Mouse (Mus musculus): ENCODE results near the gene Nfatc3. TPM values are rescaled to one million over a fixed set of nuclear protein-coding genes. Genes with fewer than 3 reads are reported as not detected.

Gene Nfatc3
- polyA plus RNA-seq, 1 experiment from 2014 or later, result 5.1 TPM

DNA sequence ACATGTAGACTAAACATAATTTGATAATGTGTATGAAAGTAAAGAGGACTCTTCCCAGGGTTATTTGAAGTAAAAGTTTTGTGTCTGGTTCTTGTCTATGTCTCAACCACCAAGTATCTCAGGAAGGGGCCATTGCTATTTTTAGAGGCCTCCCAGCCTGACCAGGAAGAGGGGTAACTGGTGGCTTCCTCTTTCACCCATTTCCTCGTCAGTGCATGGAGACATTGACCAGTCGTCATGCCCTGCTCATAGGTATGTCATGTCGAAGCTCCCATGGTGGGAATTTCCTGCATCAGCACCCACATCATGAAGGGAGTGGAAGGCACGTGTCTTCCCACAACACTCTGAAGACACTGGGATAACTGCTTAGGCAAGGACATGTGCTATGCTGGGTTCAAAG is 94.2 kb downstream of the Nfatc3 start:
- no peaks in the 10 kb centered on the region for H3K4me1 ChIP-seq (ENCODE audit: control insufficient read depth, insufficient read depth, low read length)
- H3K4me3 ChIP-seq (ENCODE audit: low read depth, low read length), result no peak overlapping the region
- H3K4me2 ChIP-seq (ENCODE audit: low read depth, low read length), result no peak overlapping the region
- 76% methylated on average over 4 of the region's 4 CpGs for WGBS
- no peak overlapping the region for H3K9ac ChIP-seq (replicated peaks; ENCODE audit: low read length)
- H3K27me3 ChIP-seq (ENCODE audit: control insufficient read depth, insufficient read depth, low read length), result no peaks in the 10 kb centered on the region
- H3K27ac ChIP-seq (replicated peaks; ENCODE audit: low read depth, low read length), result no peak overlapping the region
- no peaks in the 10 kb centered on the region for H3K9me3 ChIP-seq (replicated peaks; ENCODE audit: control insufficient read depth, low read length)
- no peak for ATAC-seq (replicated peaks; ENCODE audit: insufficient number of reproducible peaks, low FRiP score, low TSS enrichment, low read depth)
- DNase-seq (ENCODE audit: low spot score), result no peak
- no peaks in the 10 kb centered on the region for H3K36me3 ChIP-seq (replicated peaks; ENCODE audit: control insufficient read depth, insufficient read depth, low read depth, low read length)

GRCm38 (mm10) chr8:106157419-106157818 is 98.8 kb downstream of the Nfatc3 start:
- ATAC-seq (replicated peaks; ENCODE audit: insufficient number of reproducible peaks, low FRiP score, low TSS enrichment, low read depth), result no peak
- Histone ChIP-seq H3K4me3 (ENCODE audit: low read depth, low read length) (no peak overlapping the region), H3K9ac (replicated peaks; ENCODE audit: low read length) (no peak overlapping the region), H3K27ac (replicated peaks; ENCODE audit: low read depth, low read length) (no peak overlapping the region), H3K27me3 (ENCODE audit: control insufficient read depth, insufficient read depth, low read length) (no peaks in the 10 kb centered on the region), H3K9me3 (replicated peaks; ENCODE audit: control insufficient read depth, low read length) (no peaks in the 10 kb centered on the region), H3K36me3 (replicated peaks; ENCODE audit: control insufficient read depth, insufficient read depth, low read depth, low read length) (no peaks in the 10 kb centered on the region), H3K4me2 (ENCODE audit: low read depth, low read length) (no peak overlapping the region), H3K4me1 (ENCODE audit: control insufficient read depth, insufficient read depth, low read length) (no peaks in the 10 kb centered on the region)
- 97% methylated on average over 1 of the region's 1 CpGs for WGBS
- DNase-seq (ENCODE audit: low spot score), result no peak

GRCm38 (mm10) chr8:106158381-106158780 is 99.7 kb downstream of the Nfatc3 start:
- WGBS, result 89% methylated on average over 10 of the region's 10 CpGs
- Histone ChIP-seq H3K4me2 (ENCODE audit: low read depth, low read length) (no peak overlapping the region), H3K36me3 (replicated peaks; ENCODE audit: control insufficient read depth, insufficient read depth, low read depth, low read length) (no peaks in the 10 kb centered on the region; the same call in 1 of the 2 replicates), H3K27me3 (ENCODE audit: control insufficient read depth, insufficient read depth, low read length) (no peaks in the 10 kb centered on the region), H3K4me1 (ENCODE audit: control insufficient read depth, insufficient read depth, low read length) (no peaks in the 10 kb centered on the region), H3K9me3 (replicated peaks; ENCODE audit: control insufficient read depth, low read length) (no peaks in the 10 kb centered on the region), H3K27ac (replicated peaks; ENCODE audit: low read depth, low read length) (no peak overlapping the region), H3K9ac (replicated peaks; ENCODE audit: low read length) (no peak overlapping the region), H3K4me3 (ENCODE audit: low read depth, low read length) (no peak overlapping the region)
- no peak for DNase-seq (ENCODE audit: low spot score)
- no peak for ATAC-seq (replicated peaks; ENCODE audit: insufficient number of reproducible peaks, low FRiP score, low TSS enrichment, low read depth)

GRCm38 (mm10) chr8:106159876-106160275 is 101.2 kb downstream of the Nfatc3 start:
- H3K9ac ChIP-seq (replicated peaks; ENCODE audit: low read length), result no peak overlapping the region
- H3K27me3 ChIP-seq (ENCODE audit: control insufficient read depth, insufficient read depth, low read length), result no peaks in the 10 kb centered on the region
- DNase-seq (ENCODE audit: low spot score) (no peak), ATAC-seq (replicated peaks; ENCODE audit: insufficient number of reproducible peaks, low FRiP score, low TSS enrichment, low read depth) (no peak)
- no peaks in the 10 kb centered on the region for H3K9me3 ChIP-seq (replicated peaks; ENCODE audit: control insufficient read depth, low read length)
- no peak overlapping the region for H3K4me3 ChIP-seq (ENCODE audit: low read depth, low read length)
- H3K27ac ChIP-seq (replicated peaks; ENCODE audit: low read depth, low read length), result no peak overlapping the region
- 89% methylated on average over 6 of the region's 6 CpGs for WGBS
- H3K4me2 ChIP-seq (ENCODE audit: low read depth, low read length), result no peak overlapping the region
- no peaks in the 10 kb centered on the region; the same call in 1 of the 2 replicates for H3K36me3 ChIP-seq (replicated peaks; ENCODE audit: control insufficient read depth, insufficient read depth, low read depth, low read length)
- no peaks in the 10 kb centered on the region for H3K4me1 ChIP-seq (ENCODE audit: control insufficient read depth, insufficient read depth, low read length)

DNA sequence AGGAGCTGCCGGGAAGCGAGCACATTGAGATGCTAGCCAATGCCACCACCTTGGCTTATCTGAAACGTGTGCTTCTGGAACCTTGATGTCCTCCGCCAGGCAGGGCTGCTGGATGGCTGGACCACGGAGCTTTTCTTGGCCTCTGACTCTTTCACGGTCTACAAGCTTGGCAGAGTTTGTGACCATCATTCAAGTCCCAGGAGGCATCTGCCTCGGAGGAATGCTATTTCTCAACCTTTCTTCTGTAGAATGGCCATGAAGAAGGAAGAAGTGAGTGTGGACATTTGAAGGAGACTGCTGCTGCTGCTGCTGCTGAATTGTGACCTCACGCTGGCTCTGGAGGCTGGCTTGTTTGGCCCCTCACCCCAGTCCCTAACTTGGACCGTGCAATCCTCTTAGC is 104.6 kb downstream of the Nfatc3 start:
- Histone ChIP-seq H3K4me1 (ENCODE audit: control insufficient read depth, insufficient read depth, low read length) (no peaks in the 10 kb centered on the region), H3K27me3 (ENCODE audit: control insufficient read depth, insufficient read depth, low read length) (no peaks in the 10 kb centered on the region), H3K27ac (replicated peaks; ENCODE audit: low read depth, low read length) (no peak overlapping the region), H3K4me2 (ENCODE audit: low read depth, low read length) (no peak overlapping the region), H3K9me3 (replicated peaks; ENCODE audit: control insufficient read depth, low read length) (no peaks in the 10 kb centered on the region), H3K36me3 (replicated peaks; ENCODE audit: control insufficient read depth, insufficient read depth, low read depth, low read length) (no peaks in the 10 kb centered on the region; the same call in 1 of the 2 replicates), H3K4me3 (ENCODE audit: low read depth, low read length) (no peak overlapping the region), H3K9ac (replicated peaks; ENCODE audit: low read length) (no peak overlapping the region)
- DNase-seq (ENCODE audit: low spot score), result no peak
- 91% methylated on average over 9 of the region's 9 CpGs for WGBS
- no peak for ATAC-seq (replicated peaks; ENCODE audit: insufficient number of reproducible peaks, low FRiP score, low TSS enrichment, low read depth)

- H3K9me3 ChIP-seq (replicated peaks; ENCODE audit: control insufficient read depth, low read length), result no peaks in the 10 kb centered on the region
- H3K36me3 ChIP-seq (replicated peaks; ENCODE audit: control insufficient read depth, insufficient read depth, low read depth, low read length), result no peaks in the 10 kb centered on the region; the same call in 1 of the 2 replicates
Observed at GRCm38 (mm10) chr8:106165460-106165859, 106.8 kb downstream of the Nfatc3 start.

DNA sequence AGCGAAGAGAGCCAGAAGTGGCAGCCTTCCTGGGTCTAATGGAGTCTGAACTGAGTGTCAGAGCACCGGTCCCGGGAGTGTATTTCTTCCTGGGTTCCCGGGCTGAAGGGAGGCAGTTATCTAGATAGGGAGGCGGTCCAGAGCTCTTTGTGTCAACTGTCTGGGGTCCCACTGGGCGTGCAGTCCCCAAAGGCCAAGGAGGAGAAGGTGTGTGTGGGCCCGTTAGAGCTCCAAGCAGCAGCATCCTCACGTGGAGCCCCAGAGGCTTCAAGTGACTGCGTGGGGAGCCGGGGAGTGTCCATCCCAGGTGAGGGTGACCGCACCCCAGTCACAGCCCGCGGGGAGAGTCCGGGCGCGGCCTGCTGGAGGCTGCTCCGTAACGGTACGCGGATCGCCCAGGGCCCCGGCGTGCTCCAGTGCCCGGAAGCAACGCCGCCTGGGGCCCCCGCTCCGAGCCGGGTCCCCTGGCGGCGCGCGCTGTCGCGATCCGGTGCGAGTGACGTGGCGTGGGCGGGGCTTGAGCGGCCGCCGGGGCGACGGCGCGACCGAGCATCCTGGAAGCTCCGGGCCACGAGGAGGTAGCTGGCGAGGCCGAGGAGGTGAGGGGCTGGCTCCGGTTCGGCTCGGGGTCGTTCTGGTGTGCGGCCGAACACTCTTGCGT is 109.8 kb downstream of the Nfatc3 start, which contains the start of gene Slc7a6:
Gene Slc7a6 (plus strand): TSS at position 502 of the 661 bp plus-strand sequence.
- no peaks in the 10 kb centered on the region for H3K9me3 ChIP-seq (replicated peaks; ENCODE audit: control insufficient read depth, low read length)
- H3K4me3 ChIP-seq (ENCODE audit: low read depth, low read length), result peak within 1 kb of the TSS; percentile 88
- ATAC-seq (replicated peaks; ENCODE audit: insufficient number of reproducible peaks, low FRiP score, low TSS enrichment, low read depth) (peak; percentile 82), DNase-seq (ENCODE audit: low spot score) (peak; percentile 83)
- H3K4me1 ChIP-seq (ENCODE audit: control insufficient read depth, insufficient read depth, low read length), result no peaks in the 10 kb centered on the region; the same call in 1 of the 2 replicates
- no peaks in the 10 kb centered on the region for H3K36me3 ChIP-seq (replicated peaks; ENCODE audit: control insufficient read depth, insufficient read depth, low read depth, low read length)
- H3K27ac ChIP-seq (replicated peaks; ENCODE audit: low read depth, low read length), result peak within 1 kb of the TSS; percentile 73
- no peaks in the 10 kb centered on the region for H3K27me3 ChIP-seq (ENCODE audit: control insufficient read depth, insufficient read depth, low read length)
- peak within 1 kb of the TSS; percentile 54 for H3K4me2 ChIP-seq (ENCODE audit: low read depth, low read length)
- H3K9ac ChIP-seq (replicated peaks; ENCODE audit: low read length), result peak within 1 kb of the TSS; percentile 92
- 0% methylated on average over 54 of the region's 59 CpGs for WGBS

More at GRCm38 (mm10) chr8:106165460-106165859, 106.8 kb downstream of the Nfatc3 start:
- H3K4me3 ChIP-seq (ENCODE audit: low read depth, low read length), result no peak overlapping the region
- H3K27ac ChIP-seq (replicated peaks; ENCODE audit: low read depth, low read length), result no peak overlapping the region
- DNase-seq (ENCODE audit: low spot score) (peak; percentile 75), ATAC-seq (replicated peaks; ENCODE audit: insufficient number of reproducible peaks, low FRiP score, low TSS enrichment, low read depth) (no peak)
- H3K27me3 ChIP-seq (ENCODE audit: control insufficient read depth, insufficient read depth, low read length), result no peaks in the 10 kb centered on the region
- no peak overlapping the region for H3K9ac ChIP-seq (replicated peaks; ENCODE audit: low read length)
- H3K4me1 ChIP-seq (ENCODE audit: control insufficient read depth, insufficient read depth, low read length), result no peaks in the 10 kb centered on the region; the same call in 1 of the 2 replicates
- WGBS, result 49% methylated on average over 4 of the region's 4 CpGs
- H3K4me2 ChIP-seq (ENCODE audit: low read depth, low read length), result no peak overlapping the region

Measured in embryonic facial prominence, embryonic 11.5 days (tissue).